Mouse (Mus musculus): Measurements from ENCODE around the gene Itga11.

DNA sequence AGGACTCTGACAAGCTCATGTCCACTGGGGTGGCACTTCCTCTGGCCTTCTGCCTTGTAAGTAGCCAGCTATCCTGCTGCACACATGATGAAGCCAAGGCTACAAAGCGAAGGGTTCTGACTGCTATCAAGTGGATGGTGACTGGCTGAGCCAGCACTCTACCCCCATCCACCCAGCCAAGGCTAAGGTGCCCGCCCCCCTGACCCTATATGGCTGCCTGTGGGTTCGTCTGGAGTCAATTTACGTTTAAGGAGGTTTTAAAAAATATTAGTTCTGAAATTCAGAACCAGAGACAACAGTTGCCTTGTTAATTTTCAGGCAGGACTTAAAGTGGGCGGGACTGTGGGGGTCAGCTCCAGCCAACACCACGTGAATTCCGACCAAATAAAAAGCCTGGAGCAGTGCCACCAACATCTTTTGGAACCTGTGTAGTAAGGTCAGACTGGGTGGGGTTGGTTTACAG is 30.9 kb upstream of the Itga11 start:
- TF ChIP-seq CTCF (IDR thresholded peaks at IDR 0.05; ENCODE audit: extremely low read depth, insufficient read length, insufficient replicate concordance, low read depth, low read length): no peak
- TF ChIP-seq POLR2A (IDR thresholded peaks at IDR 0.05; ENCODE audit: low read depth, low read length): no peak

All from small intestine, adult 2 months (tissue).